Mouse (Mus musculus) left cerebral cortex, postnatal 10 days (tissue): ENCODE measurements around the gene Cdkl5. TPM values are rescaled to one million over a fixed set of nuclear protein-coding genes. Genes with fewer than 3 reads are reported as not detected.
"Not testable (repeated sequence)": the region's sequence is repeated elsewhere in the genome, so short reads cannot be mapped to it uniquely, and the experiment has no call there.

ENCODE experiments used
- DNase-seq, 2 experiments: peaks; one replicate each; pipeline ENCODE4 v3.0.0; 2021 to 2022; ENCODE audit warnings: low spot score in 2 of 2, mixed read lengths in 1 of 2; ENCODE audit errors: extremely low spot score in 1 of 2
- intact Hi-C: fragments of 180-260 bp; cut with DNase I; formaldehyde crosslinking; loops from one replicate; pipeline ENCODE4 v1.15.1; 2025
- total RNA-seq, 2 experiments: library from RNA; stranded (reverse); gene quantifications; 2 replicates each; pipeline ENCODE4 v1.2.3; 2021

The Cdkl5 gene
- total RNA-seq, 2 experiments from 2014 or later: 132 to 142 TPM

- intact Hi-C loops: no loop called here
- no peak for DNase-seq
Measured at GRCm38 (mm10) chrX:160930656-160931055, 63.8 kb downstream of the Cdkl5 start.

- no peak for DNase-seq
- intact Hi-C loops: no loop called here
Measured at GRCm38 (mm10) chrX:160928870-160929269, 65.6 kb downstream of the Cdkl5 start.

GRCm38 (mm10) chrX:160919022-160919637, 75.4 kb downstream of the Cdkl5 start:
- DNase-seq: no peak
- intact Hi-C loops: no loop called here

- intact Hi-C loops: no loop called here
- no peak for DNase-seq
Measured at GRCm38 (mm10) chrX:160906952-160907351, 87.6 kb downstream of the Cdkl5 start, which contains the start of gene Gja6. Gja6 (minus strand) TSS chrX:160907052.

GRCm38 (mm10) chrX:160906477-160906876, 88.0 kb downstream of the Cdkl5 start:
- DNase-seq: no peak
- intact Hi-C loops: no loop called here

GRCm38 (mm10) chrX:160905913-160906312, 88.6 kb downstream of the Cdkl5 start:
- DNase-seq: no peak
- intact Hi-C loops: no loop called here

GRCm38 (mm10) chrX:160905041-160905678, 89.3 kb downstream of the Cdkl5 start:
- intact Hi-C loops: no loop called here
- no peak for DNase-seq

GRCm38 (mm10) chrX:160901118-160901517, 93.4 kb downstream of the Cdkl5 start:
- DNase-seq: no peak
- intact Hi-C loops: no loop called here

- DNase-seq: no peak
- intact Hi-C loops: no loop called here
Measured at GRCm38 (mm10) chrX:160892077-160892476, 102.4 kb downstream of the Cdkl5 start.

- intact Hi-C loops: no loop called here
- no peak for DNase-seq
Measured at GRCm38 (mm10) chrX:160886301-160886700, 108.2 kb downstream of the Cdkl5 start.

GRCm38 (mm10) chrX:160866576-160866975, 127.9 kb downstream of the Cdkl5 start:
- peak in 1 of 2 experiments; percentile 7 for DNase-seq
- intact Hi-C loops: no loop called here

- DNase-seq: no peak
Measured at GRCm38 (mm10) chrX:160865022-160865421, 129.5 kb downstream of the Cdkl5 start.

GRCm38 (mm10) chrX:160863689-160864383, 130.7 kb downstream of the Cdkl5 start:
- DNase-seq: no peak
- intact Hi-C loops: no loop called here

More at GRCm38 (mm10) chrX:160865022-160865421, 129.5 kb downstream of the Cdkl5 start:
- intact Hi-C loops: no loop called here

- DNase-seq: no peak
- intact Hi-C loops: no loop called here
Measured at GRCm38 (mm10) chrX:160808226-160808625, 186.3 kb downstream of the Cdkl5 start.

GRCm38 (mm10) chrX:160804409-160805150, 189.9 kb downstream of the Cdkl5 start:
- intact Hi-C loops: no loop called here
- DNase-seq: no peak

- intact Hi-C loops: no loop called here
- DNase-seq: no peak
Measured at GRCm38 (mm10) chrX:160794920-160795319, 199.6 kb downstream of the Cdkl5 start.

GRCm38 (mm10) chrX:160782276-160782675, 212.2 kb downstream of the Cdkl5 start:
- DNase-seq: no peak
- intact Hi-C loops: no loop called here

GRCm38 (mm10) chrX:160773033-160773432, 221.5 kb downstream of the Cdkl5 start:
- DNase-seq: peak in 1 of 2 experiments; percentile 18
- intact Hi-C loops: no loop called here

- DNase-seq, intact Hi-C loops: not testable (repeated sequence)
Measured at GRCm38 (mm10) chrX:160769622-160770021, 224.9 kb downstream of the Cdkl5 start.
